Mouse (Mus musculus): ENCODE data around the gene Vmn2r80.
A peak's percentile ranks its signal among the peaks of the same experiment; 100 is the strongest.
"Not testable (repeated sequence)": the region's sequence is repeated elsewhere in the genome, so short reads cannot be mapped to it uniquely, and the experiment has no call there.

Vmn2r80 gene

DNA sequence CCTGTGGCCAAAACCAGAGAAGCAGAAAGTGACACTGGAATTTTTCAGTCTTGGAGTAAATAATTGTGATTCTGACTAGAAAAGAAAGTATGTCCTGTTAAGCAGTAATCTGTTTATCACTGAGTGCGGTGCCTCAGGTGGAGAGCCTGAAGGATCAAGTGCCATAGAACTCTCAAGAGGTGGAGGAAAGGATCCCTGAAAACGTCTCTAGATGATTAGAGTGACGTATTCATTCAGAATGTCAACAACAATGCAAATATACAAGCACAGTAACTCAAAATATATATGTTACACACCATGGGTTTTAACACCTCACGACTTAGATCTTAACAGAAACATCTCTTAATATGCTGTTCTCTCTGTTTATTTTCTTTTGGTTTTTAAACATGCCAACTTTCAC lies at the start of gene Vmn2r80:
TSS of gene Vmn2r80 (plus strand) at position 301 of the 400 bp plus-strand sequence.
- DNase-seq (ENCODE audit: low read depth, low spot score) = not testable (repeated sequence)

DNA sequence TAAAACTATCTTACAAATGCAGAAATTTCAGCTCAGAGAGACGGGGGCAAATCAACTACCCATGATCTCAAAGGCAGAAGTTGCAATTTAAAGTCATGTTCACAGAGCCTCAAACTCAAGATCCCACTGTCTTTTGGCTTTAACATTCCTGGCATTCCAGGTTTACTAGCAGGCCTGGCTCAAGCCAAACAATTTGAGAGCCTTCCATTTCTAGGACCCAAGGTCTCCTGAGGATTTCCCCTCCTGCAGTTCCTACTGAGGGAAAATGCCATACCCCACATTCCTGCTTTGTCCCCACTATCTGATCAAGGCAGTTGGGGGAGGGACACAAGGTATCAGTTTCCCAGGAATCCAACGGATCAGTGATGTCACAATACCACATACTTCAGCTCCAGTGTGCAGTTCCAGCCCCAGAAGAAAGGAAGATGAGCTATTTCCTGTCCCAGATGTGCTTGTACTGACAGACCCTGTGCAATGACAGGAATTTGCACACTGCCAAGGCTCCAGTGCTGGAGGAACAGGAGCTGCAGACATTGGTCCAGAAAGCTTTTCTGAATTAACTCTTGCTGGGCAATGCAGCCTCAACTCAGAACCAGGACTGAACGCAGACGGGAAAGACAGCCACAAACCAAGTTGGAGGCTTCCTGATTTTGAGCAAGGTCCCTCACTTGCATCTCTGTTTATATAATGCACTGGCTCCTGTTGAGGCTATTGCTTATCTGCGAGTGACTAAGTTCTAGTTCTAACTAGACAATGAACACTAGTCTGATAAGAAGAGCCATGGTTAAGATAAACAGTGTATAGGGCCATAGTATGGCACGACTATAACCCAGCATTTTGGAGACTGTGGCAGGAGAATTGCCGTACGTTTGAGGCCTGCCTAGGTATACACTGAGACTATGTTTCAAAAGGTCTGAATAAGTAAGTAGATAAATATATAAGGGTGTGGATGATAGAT lies 42.0 kb upstream of the Vmn2r80 start:
- peak; percentile 65 for DNase-seq (ENCODE audit: low read depth, low spot score)

- no peak for DNase-seq (ENCODE audit: low read depth, low spot score)
These were observed 41.0 kb upstream of the Vmn2r80 start for GRCm38 (mm10) chr10:79107531-79107930.

DNA sequence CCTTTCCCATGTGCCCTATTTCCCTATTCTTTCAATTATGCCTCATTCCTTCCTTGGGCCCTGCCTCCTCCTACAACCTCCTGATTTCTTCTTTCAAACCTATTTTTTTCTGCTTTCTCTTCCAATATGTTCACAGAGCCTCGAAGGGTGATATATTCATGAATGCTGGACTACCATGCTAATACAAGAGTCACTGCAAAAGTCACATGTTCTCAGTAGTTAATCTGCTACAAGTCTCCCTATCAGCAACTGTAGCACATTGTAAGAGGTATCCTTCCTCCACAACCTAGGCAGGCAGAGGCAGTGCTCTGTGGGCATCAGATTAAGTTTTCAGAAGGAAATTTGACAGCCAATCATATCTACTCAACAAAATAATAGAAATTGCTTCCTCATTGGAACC lies 39.4 kb upstream of the Vmn2r80 start:
- no peak for DNase-seq (ENCODE audit: low read depth, low spot score)

- no peak for DNase-seq (ENCODE audit: low read depth, low spot score)
These were observed 38.1 kb upstream of the Vmn2r80 start for GRCm38 (mm10) chr10:79110482-79110881.

- no peak for DNase-seq (ENCODE audit: low read depth, low spot score)
These were observed 33.5 kb upstream of the Vmn2r80 start for GRCm38 (mm10) chr10:79115085-79115484.

- peak; percentile 76 for DNase-seq (ENCODE audit: low read depth, low spot score)
These were observed 32.3 kb upstream of the Vmn2r80 start for GRCm38 (mm10) chr10:79116125-79116849.

DNA sequence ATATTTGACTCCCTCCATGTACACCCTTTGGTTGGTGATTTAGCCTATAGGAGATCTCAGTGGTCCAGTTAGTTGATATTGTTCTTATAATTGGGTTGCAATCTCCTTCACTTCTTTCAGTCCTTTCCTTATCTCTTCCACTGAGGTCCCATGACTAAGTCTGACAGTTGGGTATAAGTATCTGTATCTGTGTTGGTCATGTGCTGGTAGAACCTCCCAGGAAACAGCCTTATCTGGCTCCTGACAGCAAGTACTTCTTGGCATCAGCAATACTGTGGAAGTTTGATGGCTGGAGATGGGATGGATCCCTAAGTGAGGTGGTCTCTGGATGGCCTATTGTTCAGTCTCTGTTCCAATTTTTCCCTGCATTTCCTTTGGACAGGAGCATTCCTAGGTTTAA lies 3.0 kb downstream of the Vmn2r80 start:
- no peak for DNase-seq (ENCODE audit: low read depth, low spot score)

- DNase-seq (ENCODE audit: low read depth, low spot score) = peak; percentile 92
These were observed 51.4 kb downstream of the Vmn2r80 start for GRCm38 (mm10) chr10:79199973-79200372.

DNA sequence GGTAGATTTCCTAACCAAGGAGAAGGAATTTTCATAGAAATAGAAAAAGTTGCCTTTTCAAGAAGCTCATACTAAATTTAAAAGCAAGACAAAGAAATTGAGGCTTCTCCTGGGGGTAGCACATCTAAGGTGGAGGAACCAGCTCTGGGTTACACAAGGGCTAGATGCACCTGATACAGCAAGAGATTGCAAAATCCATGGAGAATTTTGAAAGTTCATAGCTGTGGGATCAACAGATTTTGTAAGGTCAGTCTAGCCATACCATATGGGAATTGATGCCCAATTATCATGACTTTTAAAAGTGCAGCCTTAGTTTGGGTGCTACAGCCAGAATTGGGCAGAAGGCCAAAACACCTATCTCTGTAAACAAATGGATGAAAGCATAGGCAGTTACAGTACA lies 71.9 kb downstream of the Vmn2r80 start:
- no peak for DNase-seq (ENCODE audit: low read depth, low spot score)

GRCm38 (mm10) chr10:79221606-79222005 lies 73.0 kb downstream of the Vmn2r80 start:
- DNase-seq (ENCODE audit: low read depth, low spot score) = no peak

DNA sequence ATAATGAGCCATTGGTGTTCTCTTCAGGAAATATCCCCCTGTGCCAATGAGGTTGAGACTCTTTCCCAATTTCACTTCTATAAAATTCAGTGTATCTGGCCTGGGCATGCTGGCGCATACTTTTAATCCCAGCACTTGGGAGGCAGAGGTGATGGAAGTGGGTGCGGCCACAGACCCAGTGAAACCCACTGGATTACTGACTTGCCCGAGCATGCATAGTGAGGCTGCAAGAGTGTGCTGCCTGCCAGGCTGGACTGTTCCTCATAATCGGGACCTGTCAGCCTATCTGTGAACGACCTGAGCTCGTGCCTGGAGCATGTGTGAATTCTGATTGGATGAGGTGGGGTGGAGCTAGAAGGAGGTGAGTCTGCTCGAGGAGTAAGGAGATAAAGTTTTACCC lies 73.6 kb downstream of the Vmn2r80 start:
- DNase-seq (ENCODE audit: low read depth, low spot score) = peak; percentile 23
